Mouse (Mus musculus): Measurements from ENCODE around the gene Ublcp1.
A peak's percentile ranks its signal among the peaks of the same experiment; 100 is the strongest.

Gene Ublcp1

DNA sequence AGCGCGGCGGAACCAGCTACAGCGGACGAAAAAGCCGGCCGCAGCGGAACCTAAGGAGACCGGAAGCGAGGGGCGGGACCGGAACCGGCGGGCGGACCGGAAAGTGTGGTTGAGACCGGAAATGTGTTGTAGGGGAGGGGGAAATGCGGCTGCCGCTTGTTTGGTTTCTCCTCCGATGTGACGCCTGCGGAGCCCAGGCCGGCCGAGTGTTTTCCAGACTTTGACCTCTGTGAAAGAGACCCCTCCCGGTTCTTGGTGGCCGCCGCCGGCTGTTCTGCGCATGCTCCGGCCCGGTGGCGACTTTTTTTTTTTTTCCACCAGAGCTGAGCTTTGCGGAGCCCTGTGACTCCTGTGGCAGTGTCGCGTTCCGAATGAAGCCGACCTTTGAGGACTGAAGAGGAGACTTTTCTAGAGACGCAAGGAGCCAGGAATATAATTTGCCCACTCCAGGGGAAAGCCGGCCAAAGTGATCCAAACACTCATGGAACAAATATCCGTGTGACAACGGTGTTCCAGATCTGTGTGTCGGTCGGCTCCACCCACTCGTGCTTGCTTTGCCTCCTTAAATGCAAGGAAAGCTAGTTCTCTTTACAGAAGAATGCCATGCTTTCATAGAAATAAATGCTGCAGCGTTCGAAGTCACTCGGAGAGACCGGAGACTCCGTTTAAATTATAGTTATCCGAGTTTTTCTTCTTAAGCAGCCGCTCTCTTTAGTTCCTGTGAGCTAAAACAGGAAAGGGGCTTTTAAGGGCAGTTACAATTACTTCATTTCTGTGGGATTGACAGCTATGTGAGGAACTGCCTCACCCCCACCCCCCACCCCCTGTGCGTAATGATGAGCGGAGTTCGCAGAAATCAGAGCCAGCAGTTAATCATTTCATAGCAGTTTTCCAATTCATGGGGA, at the start of gene Ublcp1:
Gene Ublcp1, minus strand, starts transcription at position 67 of the 905 bp plus-strand sequence.
- DNase-seq (ENCODE audit: low spot score in 2 of 2), result peak; percentile 89 to 90

- peak in 1 of 2 experiments; percentile 42 for DNase-seq (ENCODE audit: low spot score in 2 of 2)
Measured at GRCm38 (mm10) chr11:44519096-44519949, 49.0 kb upstream of the Ublcp1 start.

DNA sequence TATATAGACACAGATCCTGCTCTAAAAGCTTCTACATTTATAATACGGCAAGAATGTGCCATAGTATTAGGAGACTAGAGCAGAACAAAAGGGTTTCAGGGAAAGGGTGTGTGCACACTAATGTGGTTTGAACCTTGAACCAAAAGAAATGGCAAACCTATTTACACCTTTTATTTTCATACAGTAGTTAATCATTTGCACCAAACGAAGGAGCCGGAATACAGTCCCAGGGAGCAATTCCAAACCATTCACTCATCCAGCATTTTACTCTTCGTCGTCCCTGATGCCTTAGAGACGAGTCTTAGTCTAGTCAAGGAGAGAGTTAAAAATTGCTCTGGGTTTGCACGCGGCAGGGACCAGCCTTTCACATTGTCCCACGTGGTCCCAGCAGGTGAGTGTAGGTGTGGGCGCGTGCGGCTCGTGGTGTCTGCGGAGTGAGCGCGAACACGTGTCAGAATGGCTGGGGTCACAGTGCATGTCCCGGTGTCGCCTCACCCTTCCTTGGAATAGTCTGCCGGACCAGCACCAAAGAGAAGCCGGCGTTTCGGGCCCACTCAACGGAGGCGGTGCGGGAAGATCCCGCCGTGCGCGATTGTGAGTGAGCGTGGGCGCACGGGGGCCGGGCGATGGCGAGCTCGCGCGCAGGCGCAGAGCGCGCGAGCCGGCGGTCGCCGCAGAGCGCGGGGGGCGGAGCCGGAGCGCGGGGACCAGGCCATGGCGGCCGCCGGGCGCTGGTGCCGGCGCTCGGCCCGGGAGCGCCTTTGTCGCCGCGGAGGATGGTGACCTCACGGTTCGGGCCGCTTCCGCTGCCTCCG, 48.2 kb upstream of the Ublcp1 start, which contains the start of gene Rnf145:
Gene Rnf145, plus strand, starts transcription at position 684 of the 815 bp plus-strand sequence.
- DNase-seq (ENCODE audit: low spot score in 2 of 2), result peak; percentile 69 to 76

DNA sequence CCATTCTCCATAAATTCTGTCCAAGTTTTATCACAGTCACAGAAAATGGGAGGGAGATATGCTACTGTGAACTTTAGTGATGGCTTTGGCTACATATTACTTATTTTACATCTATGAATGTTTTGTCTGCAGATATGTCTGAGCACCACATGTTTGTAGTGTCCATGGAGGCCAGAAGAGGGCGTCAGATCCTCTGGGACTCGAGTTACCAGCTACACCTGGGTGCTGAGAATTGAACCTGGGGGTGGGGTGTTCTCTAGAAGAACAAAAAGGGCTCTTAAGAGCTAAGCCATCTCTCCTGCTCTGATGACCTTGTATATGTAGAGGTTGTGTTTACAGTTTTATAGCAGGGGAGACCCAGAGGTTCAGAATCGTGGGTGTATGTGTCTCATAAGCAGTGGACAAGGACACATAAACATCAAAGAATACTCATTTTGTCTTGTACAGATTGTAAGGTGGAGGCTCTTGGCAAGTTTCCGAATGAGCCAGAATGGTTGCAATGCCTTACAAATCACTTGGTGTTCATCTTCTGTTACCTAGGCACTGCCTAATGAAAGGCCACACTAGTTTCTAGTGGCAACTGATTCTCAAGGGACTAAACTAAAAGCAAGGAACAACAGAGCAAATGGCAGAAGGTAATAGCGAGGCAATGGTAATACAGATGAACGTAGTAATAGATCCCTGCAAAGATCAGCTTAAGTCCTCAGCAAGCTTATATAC, 47.4 kb upstream of the Ublcp1 start:
- no peak for DNase-seq (ENCODE audit: low spot score in 2 of 2)

- no peak for DNase-seq (ENCODE audit: low spot score in 2 of 2)
Measured at GRCm38 (mm10) chr11:44516362-44516761, 46.1 kb upstream of the Ublcp1 start.

DNA sequence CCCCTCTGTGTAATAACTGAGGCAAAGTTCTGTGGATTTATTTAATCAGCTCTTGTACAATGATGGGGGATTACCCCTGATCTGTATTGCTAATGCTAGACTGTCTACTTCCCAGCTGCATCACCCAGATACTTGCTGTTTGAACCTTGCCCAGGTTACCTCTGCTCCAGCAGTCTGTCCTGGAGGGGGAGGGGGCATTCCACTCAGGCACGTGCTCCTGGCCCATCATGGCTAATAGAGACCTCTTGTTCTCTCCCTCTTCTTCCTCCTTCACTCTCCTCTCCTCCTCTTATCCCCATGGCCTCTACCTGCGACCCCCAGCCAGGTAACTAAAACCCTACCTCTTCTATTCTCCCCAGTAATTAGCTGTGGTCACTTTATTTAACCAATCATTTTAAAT, 44.4 kb upstream of the Ublcp1 start:
- no peak for DNase-seq (ENCODE audit: low spot score in 2 of 2)

DNA sequence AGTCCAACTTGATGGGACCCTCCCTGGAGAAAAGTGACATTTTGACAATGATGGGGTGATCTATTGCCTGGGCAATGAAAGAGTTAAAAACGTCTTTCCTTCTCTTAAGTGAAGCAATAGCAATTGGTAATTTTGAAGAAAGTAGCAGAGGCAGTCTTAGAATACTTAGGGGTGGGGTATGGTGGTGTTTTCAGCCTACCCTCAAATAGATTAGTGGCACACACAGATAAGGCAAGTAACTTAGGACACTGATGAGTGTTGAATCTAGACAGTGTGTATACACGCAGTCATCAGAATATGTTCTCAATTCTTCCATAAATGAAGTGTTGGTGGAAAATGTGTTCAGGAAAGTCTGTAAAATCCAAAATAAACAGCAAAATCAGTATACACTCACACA, 42.7 kb upstream of the Ublcp1 start:
- DNase-seq (ENCODE audit: low spot score in 2 of 2), result no peak

DNA sequence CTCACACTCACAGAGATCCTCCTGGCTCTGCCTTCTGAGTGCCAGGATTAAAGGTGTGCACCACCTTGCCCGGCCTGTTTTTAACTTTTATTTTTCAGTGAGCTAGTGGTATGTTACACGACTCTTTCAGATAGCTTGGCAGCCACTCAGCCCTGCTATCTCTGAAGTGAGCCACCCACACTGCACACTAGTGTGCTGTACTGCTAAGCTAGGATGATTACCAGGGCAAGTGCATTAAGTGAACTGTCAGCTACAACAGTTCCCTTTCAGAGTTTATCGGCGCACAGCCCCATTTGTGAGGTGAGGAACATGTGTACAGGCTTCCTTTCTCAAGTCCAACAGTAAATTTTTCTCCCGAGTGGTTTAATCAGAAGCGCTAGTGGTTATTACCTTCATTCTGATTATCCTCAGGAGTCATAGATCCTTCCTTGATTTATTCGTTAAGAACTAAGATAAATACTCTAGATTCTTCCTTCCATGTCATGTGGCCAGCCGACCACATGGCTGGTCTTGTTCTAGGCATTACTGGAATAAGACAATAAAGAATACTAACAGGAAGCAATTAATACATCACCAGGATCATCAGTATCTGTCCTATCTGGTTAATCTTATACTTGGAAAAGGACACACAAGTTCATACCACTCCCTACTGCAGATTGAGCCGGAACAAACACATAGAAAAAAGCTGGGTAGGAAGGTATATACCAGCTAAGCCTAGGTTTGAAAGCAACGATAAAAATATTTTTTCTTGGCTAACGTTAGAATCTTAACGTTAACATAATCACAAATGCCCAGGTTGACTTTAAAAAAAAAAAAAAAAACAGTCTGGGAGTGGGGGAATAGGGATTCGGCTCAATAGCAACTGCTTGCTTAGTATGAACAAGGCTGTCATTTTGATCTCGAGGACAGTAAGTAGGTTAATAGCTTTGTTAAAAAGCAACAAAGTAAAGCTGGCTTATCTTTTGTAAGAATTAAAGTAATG, 42.0 kb upstream of the Ublcp1 start:
- no peak for DNase-seq (ENCODE audit: low spot score in 2 of 2)

DNA sequence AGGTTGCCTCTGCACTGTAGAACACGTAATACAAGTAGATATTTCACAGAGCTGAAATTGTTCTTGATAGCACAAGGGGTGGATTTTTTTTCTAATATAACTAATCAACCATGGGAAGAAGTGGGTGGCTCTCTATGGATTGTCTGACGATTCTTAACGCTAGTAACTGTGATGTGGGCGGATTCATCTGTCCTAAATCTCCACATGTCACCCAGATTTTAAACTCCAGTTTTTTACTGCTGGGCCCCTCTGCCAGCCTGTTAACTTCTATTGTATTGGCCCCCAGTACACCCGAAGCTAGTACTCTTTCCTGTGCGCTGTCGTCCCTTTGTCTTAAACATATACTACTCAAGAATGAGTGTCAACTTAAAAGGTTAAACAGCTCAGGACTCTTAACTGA, 40.1 kb upstream of the Ublcp1 start:
- DNase-seq (ENCODE audit: low spot score in 2 of 2), result no peak

DNA sequence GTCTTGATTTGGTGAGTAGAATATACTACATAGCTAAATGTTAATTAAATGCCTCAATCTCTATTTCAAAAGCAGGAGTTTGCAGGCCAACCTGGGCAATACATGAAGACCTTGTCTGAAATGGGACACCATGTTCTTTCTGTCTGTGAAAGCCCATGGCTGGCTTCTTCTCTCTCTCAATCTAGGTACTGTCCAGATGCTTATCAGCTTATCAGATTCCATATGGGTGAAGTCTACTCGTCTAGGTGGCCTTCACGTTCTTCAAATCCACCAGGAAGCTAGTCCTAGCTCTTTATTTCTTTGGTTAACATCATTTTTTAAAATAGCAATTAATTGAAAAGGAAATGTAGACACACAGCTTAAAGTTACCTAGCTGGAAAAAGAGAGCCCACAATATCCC, 39.6 kb upstream of the Ublcp1 start:
- no peak for DNase-seq (ENCODE audit: low spot score in 2 of 2)

DNA sequence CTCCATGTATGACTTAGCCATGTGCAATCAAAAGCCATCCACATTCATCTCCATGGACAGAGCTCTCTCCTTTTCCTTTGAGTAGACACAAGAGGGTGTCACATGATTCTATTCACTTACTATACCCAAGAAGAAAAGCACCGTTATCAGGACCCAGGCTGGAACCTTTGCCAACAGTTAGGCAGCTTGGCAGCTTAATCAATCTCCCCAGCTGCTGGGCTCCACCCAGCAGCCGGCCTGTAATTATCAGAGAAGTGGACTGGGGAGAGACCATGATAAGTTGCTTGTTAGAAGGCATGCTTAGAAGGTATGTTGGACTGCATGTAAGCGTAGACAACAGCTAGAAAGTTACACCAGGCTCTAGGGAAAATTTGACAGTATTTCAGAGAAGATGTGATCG, 38.6 kb upstream of the Ublcp1 start:
- no peak for DNase-seq (ENCODE audit: low spot score in 2 of 2)

DNA sequence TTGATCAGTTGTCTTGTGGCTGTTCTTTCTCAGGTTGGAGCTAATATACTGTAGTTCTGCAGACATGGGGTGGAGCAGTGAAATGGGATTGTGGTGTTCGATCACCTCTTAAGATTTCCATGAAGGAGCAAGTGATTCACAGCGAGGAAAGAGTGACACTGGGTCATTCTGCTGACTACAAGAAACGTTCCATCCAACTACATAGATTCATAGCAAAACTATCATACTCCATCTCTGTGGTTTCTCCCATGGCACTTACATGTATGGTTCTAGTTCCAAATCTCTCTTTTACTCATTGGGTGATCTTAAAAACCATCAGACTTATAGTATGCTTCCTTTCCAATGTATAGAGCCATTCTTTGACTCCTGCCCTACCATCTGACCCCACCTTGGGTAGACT, 34.5 kb upstream of the Ublcp1 start:
- no peak for DNase-seq (ENCODE audit: low spot score in 2 of 2)

DNA sequence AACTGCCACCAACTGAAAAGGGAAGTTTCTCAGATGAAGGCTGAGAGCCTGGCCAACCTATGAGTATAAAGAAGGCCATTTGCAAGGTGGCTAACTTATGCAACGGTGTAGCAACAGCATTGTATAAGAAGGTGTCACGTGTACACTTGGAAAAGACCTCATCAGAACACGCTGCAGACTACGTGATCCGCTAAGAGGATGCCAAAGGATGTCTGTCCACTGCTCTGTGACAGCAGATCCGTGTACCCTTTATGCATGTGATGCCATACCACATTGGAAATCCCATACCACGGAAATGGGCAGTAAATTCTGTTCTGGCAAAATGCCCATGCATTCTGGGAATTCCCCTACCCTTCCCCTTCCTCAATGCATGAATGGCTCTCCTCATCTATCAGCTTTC, 33.8 kb upstream of the Ublcp1 start:
- DNase-seq (ENCODE audit: low spot score in 2 of 2), result no peak

DNA sequence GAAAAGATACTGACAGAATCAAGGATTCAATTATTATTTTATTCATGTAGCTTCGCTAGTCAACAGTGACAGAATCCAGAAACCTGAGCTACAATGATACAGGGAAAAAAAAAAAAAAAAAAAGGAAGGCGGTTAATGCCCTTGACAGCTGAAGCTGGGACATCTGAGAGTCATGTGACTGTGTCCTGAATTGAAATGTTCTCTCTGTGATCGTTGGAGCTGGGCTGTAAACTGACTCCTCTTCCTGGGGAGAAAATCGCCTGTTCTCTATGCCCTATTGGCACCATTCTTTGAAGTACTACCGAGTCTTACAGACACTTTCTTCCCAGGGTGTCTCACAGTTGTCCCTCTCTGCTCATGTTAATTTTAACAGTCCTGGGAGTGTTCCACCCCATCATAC, 32.6 kb upstream of the Ublcp1 start:
- no peak for DNase-seq (ENCODE audit: low spot score in 2 of 2)

DNA sequence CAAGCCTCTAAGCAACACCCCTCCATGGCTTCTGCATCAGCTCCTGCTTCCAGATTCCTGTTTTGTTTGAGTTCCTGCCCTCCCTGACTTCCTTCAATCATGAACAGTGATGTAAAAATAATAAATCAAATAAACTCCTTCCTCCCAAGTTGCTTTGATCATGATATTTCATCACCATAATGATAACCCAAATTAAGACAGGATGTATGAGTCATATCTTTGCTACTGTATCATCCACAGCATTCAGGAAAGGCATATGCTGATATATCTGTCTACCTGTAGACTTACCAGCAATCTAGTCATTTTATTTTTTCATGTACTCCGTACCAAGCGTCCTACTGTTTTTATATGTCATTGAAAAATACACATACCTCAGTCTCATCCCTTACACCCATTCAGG, 31.2 kb upstream of the Ublcp1 start:
- DNase-seq (ENCODE audit: low spot score in 2 of 2), result no peak

DNA sequence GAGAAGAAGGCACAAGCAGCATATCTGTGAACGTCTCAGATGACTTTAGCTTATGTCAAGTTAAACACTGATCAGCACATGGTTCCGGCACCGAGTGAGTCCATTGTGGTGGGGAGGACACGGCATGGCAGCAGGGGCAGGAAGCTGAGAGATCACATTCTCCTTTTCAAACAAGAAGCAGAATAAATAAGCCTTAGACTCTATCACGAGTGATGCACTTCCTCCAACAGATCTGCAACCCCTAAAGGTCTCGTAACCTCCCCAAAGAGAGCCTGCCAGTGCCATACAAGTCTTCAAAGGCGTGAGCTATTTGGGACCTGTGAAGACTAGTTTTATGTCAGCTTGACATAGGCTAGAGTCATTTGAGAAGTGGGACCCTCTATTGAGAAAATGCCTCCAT, 30.7 kb upstream of the Ublcp1 start:
- DNase-seq (ENCODE audit: low spot score in 2 of 2), result no peak

DNA sequence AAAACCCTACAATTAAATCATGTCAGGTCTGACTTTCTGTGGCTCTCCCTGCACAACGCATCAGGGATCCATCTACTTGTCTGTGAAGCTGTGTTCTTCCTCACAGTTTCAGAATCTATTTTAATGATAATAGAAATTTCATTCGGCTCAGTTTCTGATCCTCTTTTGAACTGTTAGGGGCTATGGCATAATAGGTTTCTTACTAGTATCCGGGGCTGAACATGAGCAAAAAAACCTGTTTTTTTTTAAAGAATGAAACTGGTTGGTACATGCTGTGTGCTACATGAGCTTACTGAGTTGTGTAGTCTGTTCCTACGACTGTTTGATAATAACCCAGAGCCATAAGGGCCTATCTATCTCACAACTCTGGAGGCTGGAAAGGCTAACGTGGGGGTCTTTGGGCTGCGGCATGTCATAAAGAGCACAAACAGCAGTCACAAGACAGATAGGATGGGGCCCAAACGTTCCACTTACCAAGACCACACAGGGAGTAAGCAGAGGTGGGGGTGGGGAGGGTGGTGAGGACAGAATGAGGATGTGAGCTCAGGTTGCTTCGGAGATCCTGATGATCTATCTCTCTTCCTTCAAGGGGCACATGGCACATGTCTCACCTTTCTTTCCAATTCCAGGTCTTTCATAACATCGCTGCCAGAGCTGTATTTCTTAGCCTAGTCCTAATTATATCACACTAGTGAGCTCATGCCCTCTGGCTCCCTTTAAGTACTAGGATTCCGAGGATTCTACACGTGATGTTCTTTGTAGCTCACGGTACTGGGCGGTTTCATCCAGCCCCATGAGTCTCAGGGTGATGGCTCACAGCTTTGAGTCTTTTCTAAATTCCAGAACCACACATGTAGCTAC, 28.3 kb upstream of the Ublcp1 start:
- DNase-seq (ENCODE audit: low spot score in 2 of 2), result no peak

DNA sequence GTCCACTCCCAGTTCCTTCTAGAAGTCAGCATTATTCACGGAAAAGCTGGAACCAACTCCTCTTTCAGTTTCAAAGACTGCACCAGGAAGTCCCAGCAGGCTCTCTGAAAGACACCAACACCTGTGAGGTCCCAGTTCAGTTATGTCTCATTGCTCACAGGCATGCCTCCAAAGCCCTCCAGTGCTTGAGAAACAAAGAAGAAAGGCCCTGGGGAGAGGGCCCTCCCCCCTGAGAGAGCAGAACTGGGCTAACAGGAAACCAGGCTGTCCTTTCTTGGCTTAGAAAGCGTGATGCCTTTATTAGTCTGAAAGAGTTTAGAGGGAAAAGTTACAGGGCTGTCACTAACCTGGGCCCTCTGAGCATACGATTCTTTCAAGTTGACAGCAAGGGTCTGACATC, 25.9 kb upstream of the Ublcp1 start:
- DNase-seq (ENCODE audit: low spot score in 2 of 2), result no peak
